Mouse (Mus musculus): ENCODE results near the gene Sae1. TPM values are rescaled to one million over a fixed set of nuclear protein-coding genes. Genes with fewer than 3 reads are reported as not detected.

Sae1 gene
- total RNA-seq (2021) = 10 to 100 TPM; 37.3 to 40.6 TPM
- long read RNA-seq, experiment 1, transcript Sae1-201 (9 exons, 1,875 nt) = major isoform, 62 of 72 reads
- long read RNA-seq, experiment 1, partial matches to known transcripts = 2 of 72 reads
- long read RNA-seq, experiment 1, other reads (novel, unspliced or antisense) = 7 of 72 reads
- long read RNA-seq, experiment 2, transcript Sae1-201 (9 exons, 1,875 nt) = major isoform, 25 of 27 reads
- long read RNA-seq, experiment 2, partial matches to known transcripts = 0 of 27 reads
- long read RNA-seq, experiment 2, other reads (novel, unspliced or antisense) = 2 of 27 reads

- peak; percentile 96 to 98 for DNase-seq
Observed at GRCm38 (mm10) chr7:16387160-16388041, at the start of gene Sae1. Gene Sae1, minus strand, starts transcription at chr7:16387806.

- DNase-seq = no peak
Observed at GRCm38 (mm10) chr7:16435088-16435487, 47.5 kb upstream of the Sae1 start.

GRCm38 (mm10) chr7:16433352-16433971 lies 45.9 kb upstream of the Sae1 start:
- DNase-seq = no peak

GRCm38 (mm10) chr7:16426129-16426729 lies 38.6 kb upstream of the Sae1 start:
- peak; percentile 86 to 92 for DNase-seq

GRCm38 (mm10) chr7:16425721-16426120 lies 38.1 kb upstream of the Sae1 start:
- DNase-seq = no peak

GRCm38 (mm10) chr7:16423731-16424130 lies 36.1 kb upstream of the Sae1 start:
- DNase-seq = no peak

GRCm38 (mm10) chr7:16422222-16422856 lies 34.7 kb upstream of the Sae1 start:
- DNase-seq = no peak

- no peak for DNase-seq
Observed at GRCm38 (mm10) chr7:16420493-16421118, 33.0 kb upstream of the Sae1 start.

GRCm38 (mm10) chr7:16418713-16419112 lies 31.1 kb upstream of the Sae1 start:
- DNase-seq = no peak

- peak; percentile 75 to 84 for DNase-seq
Observed at GRCm38 (mm10) chr7:16417141-16417771, 29.6 kb upstream of the Sae1 start.

- DNase-seq = no peak
Observed at GRCm38 (mm10) chr7:16415426-16415825, 27.8 kb upstream of the Sae1 start.

GRCm38 (mm10) chr7:16412930-16413329 lies 25.3 kb upstream of the Sae1 start:
- DNase-seq = no peak

- DNase-seq = no peak
Observed at GRCm38 (mm10) chr7:16412220-16412896, 24.8 kb upstream of the Sae1 start.

- DNase-seq = no peak
Observed at GRCm38 (mm10) chr7:16411100-16411499, 23.5 kb upstream of the Sae1 start.

GRCm38 (mm10) chr7:16406978-16407377 lies 19.4 kb upstream of the Sae1 start:
- no peak for DNase-seq

- DNase-seq = peak; percentile 87 to 91
Observed at GRCm38 (mm10) chr7:16405516-16406351, 18.1 kb upstream of the Sae1 start.

- peak; percentile 85 to 90 for DNase-seq
Observed at GRCm38 (mm10) chr7:16405073-16405455, 17.5 kb upstream of the Sae1 start.

- peak in 1 of 2 experiments; percentile 64 for DNase-seq
Observed at GRCm38 (mm10) chr7:16404315-16405072, 16.9 kb upstream of the Sae1 start.

Measured in heart, adult 18-20 months (tissue).